In the genomic region with DNA sequence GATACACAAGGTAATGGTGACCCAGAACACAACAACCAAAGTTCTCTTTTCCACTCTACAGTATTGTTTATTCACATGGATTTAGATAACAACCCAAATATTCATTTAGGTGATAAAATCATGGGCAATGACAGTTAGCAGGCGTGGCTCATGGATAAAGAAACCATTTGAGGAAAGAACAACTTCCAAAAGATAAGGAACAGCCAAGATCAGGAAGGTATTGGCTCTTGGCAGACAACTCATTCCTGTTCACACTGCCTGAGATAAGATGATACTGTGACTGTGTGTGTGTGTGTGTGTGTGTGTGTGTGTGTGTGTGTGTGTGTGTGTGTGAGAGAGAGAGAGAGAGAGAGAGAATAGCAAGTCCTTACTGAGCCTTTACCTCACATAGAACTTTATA, we compare ENCODE assay signal across 28 mouse cellular contexts.
DNase-seq lines count a peak whose midpoint lies in the region; ATAC-seq and TF ChIP-seq lines count a peak whose summit lies in the region.
"Had no signal": no experiment of that assay in that cellular context is flagged by ENCODE, and none has a peak within 500 bp of the region (broad histone marks: within the 10 kb centered on the region; RNA-seq: fewer than 3 reads in every experiment).

No protein-coding gene starts in this region.

- H3K36me3 ChIP-seq in kidney, adult 2 months (ENCODE audit: control insufficient read depth, insufficient read depth, low read length): no peaks in the 10 kb centered on the region
- H3K36me3 ChIP-seq: embryonic facial prominence, embryonic 10.5 days; embryonic facial prominence, embryonic 13.5 days; forebrain, embryonic 12.5 days; forebrain, embryonic 15.5 days; G1E; heart, embryonic 10.5 days; heart, embryonic 15.5 days; hindbrain, embryonic 10.5 days; hindbrain, embryonic 13.5 days; intestine, embryonic 15.5 days had no signal

- intact Hi-C loops in heart, postnatal 14 days (cut with DNase I): no loop called here
- intact Hi-C loops in gastrocnemius, postnatal 14 days (cut with DNase I; ENCODE audit: low total_unique reads): no loop called here

- DNase-seq in heart, adult 8-10 months (ENCODE audit: low spot score): peak; percentile 53
- DNase-seq in heart, postnatal 14 days: no peak
- peak; percentile 28 for DNase-seq in kidney, adult 2 months
- no peak for DNase-seq in kidney, adult 9 months
- DNase-seq in gastrocnemius, postnatal 14 days: no peak
- DNase-seq: adrenal gland, postnatal 10 days; B cell, adult 2 months; cerebellum, adult 11-12 months; cerebellum, adult 8-10 months; cerebellum, postnatal 10 days; cerebellum, postnatal 36 days; gastrocnemius, postnatal 36 days; kidney, adult 11 months had no signal

- no peaks in the 10 kb centered on the region for H3K4me1 ChIP-seq in kidney, adult 2 months (ENCODE audit: control insufficient read depth, insufficient read depth, low read length)
- H3K4me1 ChIP-seq: forebrain, embryonic 15.5 days; heart, embryonic 10.5 days; heart, embryonic 15.5 days had no signal

- WGBS in kidney, adult 2 months: 79% methylated on average over 1 of the region's 1 CpGs

- no peak overlapping the region for H3K4me3 ChIP-seq in kidney, adult 2 months (ENCODE audit: insufficient read depth, low read depth, low read length)
- H3K4me3 ChIP-seq: embryonic facial prominence, embryonic 10.5 days; embryonic facial prominence, embryonic 13.5 days; erythroblast, embryonic 14.5 days; forebrain, embryonic 12.5 days; forebrain, embryonic 15.5 days; heart, embryonic 10.5 days; heart, embryonic 15.5 days; hindbrain, embryonic 10.5 days; hindbrain, embryonic 13.5 days; intestine, embryonic 15.5 days had no signal

- TF ChIP-seq CTCF in kidney, adult 2 months (conservative IDR thresholded peaks at IDR 0.05; ENCODE audit: insufficient read depth, insufficient read length, low read depth, low read length): no peak

- peak; percentile 70 for ATAC-seq in megakaryocyte progenitor cell, adult 5-6 weeks (replicated peaks; ENCODE audit: poor library complexity)
- ATAC-seq: forebrain, embryonic 15.5 days; hindbrain, embryonic 16.5 days; intestine, embryonic 15.5 days; Patski had no signal

- H3K27ac ChIP-seq in kidney, adult 2 months (ENCODE audit: insufficient read depth, low read depth, low read length): no peak overlapping the region
- H3K27ac ChIP-seq: embryonic facial prominence, embryonic 10.5 days; embryonic facial prominence, embryonic 13.5 days; forebrain, embryonic 12.5 days; forebrain, embryonic 15.5 days; heart, embryonic 10.5 days; heart, embryonic 15.5 days; hindbrain, embryonic 10.5 days; hindbrain, embryonic 13.5 days; intestine, embryonic 15.5 days had no signal

- no peak for TF ChIP-seq POLR2A in kidney, adult 2 months (IDR thresholded peaks at IDR 0.05; ENCODE audit: low read depth, low read length)

- H3K27me3 ChIP-seq in kidney, adult 2 months (replicated peaks; ENCODE audit: control insufficient read depth, insufficient read depth, low read length): no peaks in the 10 kb centered on the region; the same call in 1 of the 2 replicates
- H3K27me3 ChIP-seq: CH12.LX; embryonic facial prominence, embryonic 13.5 days; forebrain, embryonic 12.5 days; forebrain, embryonic 15.5 days; heart, embryonic 15.5 days; hindbrain, embryonic 13.5 days; intestine, embryonic 15.5 days had no signal

Comparison
In these comparisons a context has a peak if more than half of its experiments do, and no peak if none do; other contexts are left out.
1. DNase-seq: peak in heart, adult 8-10 months (single experiment) and kidney, adult 2 months (single experiment); none in heart, postnatal 14 days (0 of 2), kidney, adult 9 months (single experiment) and gastrocnemius, postnatal 14 days (single experiment).